Mouse (Mus musculus) retina, adult 2 months (tissue): ENCODE measurements around the gene Cpne5.

ENCODE experiments used
- DNase-seq: peaks from one replicate; pipeline ENCODE4 v3.0.0-alpha.2; 2012; ENCODE audit warnings: low read depth, low spot score

Gene Cpne5

DNA sequence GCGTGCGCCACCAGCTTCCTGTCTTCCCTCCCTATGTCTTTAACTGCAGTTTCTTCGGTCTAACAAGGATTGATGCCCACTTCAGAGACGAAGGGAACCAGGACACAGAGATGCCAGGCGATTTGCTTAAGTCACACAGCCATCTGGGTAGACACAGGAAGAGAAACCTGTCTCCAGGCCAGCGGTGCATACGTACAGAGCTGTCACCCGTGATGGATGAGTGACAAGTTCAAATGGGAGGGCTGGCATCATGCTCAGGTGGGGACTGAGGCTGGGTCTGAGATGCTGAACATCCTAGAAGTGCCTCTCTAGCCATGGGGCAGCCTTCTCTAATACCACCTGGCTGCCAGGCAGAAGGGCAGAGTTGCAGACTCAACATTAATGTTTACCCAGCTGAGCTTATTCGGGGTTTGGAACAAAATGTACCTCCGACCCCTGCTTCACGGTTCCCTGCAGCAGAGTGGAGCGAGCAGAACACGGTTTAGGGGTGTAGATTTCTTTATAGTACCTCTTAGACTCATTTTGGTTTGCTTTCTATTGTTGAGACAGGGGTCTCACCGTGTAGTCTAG, 67.5 kb downstream of the Cpne5 start:
- DNase-seq, result no peak

DNA sequence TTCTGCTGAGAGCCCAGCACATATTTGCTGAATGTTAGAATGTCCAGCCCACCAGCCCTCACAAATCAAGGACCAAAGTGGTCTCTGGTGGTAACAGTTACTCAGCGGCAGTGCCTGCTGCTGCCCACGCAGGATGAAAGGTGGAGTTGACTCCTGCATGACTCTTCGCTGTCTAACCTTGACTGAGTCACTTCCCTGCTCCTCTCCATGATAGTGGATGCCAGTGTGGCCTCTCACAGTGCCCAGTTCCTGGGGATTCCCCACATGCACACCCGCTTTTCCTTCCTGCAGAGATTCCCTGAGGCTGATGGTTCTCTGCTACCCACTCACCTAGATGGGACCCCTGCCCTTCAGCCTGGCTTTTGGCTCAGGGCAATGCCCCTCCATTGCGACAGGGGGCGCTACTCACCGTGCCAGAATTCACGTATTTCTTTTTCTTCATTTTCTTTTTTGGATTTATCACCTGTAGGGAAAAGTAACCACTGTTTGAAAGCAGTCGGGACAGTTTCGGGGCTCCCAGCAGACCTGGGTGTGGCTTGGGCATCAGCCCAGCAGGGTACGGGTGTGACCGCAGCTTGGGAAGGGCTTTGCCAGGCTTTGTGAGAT, 68.9 kb downstream of the Cpne5 start:
- no peak for DNase-seq

DNA sequence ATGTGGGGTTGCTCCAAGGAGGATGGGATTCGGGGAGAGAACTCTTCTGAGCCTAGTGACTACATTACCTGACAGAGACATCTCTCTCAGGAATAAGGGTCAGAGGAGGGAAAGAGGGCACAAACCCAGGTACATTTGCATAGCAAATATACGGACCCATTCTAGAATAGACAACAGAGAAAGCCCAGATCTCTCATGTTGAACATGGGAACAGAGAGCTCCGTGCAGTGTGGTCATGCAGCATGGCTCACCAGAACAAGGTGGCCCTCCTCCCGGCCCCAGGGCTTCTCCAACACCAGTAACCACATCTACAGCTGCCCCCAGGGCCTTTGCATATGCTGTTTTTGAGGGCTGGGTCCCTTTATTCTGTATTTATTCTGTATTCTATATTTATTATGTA, 69.5 kb downstream of the Cpne5 start:
- no peak for DNase-seq

DNA sequence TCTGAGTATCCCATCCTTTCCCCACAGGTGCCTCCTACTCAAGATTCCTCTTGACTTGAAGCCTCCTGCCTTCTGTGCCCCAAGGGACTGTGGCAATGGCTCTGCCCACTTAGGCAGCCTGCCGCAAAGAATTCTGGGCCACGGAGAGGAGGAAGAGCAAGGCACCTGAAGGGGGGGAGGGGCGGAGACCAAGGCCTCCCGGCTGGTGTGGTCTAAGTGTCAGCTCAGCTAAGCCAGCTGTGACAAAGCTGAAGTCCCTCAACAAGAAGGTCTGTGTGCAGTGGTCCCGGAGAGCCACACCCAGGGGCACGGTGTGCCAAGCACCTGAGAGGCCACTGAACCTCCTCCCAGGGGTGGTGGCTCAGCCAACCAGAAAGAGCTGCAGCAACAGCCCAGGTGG, 70.6 kb downstream of the Cpne5 start:
- DNase-seq, result no peak

DNA sequence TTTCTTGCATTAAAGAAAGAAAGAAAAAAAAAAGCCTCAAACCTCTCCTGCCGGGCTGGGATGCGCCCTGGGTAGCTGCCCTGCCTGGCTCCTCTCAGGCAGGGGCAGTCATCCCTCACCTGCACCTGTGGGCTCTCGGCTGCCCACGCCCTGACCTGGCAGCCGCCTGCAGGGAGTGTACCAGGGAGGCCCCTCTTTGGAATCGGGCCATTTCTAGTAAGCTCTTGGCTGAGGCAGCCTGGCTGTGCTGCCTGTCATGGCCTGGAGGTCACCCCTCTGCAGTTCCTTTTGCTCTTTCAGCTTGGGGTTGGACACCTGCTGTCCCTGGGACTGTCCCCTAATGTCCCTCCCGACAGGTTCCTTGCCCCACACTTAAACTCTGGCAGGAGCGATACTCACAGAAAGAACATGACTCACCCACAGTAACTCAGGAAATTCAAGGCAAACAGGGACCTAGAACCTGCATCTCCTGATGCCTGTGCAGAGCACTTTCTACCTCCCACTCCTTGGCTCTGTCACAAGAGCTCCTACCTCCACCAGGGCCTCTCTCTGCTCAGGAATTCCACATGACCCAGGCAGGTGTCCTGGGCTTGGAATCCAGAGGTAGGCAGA, 71.9 kb downstream of the Cpne5 start:
- no peak for DNase-seq

DNA sequence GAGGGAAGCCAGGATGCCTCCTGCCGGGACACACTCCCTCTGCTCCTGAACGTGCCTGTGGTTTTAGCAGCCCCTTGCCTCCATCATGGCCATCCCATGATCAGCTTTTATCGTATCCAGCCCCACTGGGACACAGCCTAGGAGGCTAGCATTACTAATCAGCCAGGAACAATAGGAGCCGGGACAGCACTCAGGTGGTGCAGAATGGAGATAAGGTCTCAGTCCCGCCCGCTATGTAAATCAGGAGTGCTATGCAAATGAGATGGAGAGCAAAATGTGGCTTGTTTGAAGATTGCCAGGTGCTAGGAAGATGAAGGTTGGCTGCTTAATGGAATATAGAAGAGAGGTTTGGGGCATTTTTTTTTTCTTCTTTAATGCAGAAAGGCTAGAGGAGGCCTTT, 72.5 kb downstream of the Cpne5 start:
- no peak for DNase-seq

DNA sequence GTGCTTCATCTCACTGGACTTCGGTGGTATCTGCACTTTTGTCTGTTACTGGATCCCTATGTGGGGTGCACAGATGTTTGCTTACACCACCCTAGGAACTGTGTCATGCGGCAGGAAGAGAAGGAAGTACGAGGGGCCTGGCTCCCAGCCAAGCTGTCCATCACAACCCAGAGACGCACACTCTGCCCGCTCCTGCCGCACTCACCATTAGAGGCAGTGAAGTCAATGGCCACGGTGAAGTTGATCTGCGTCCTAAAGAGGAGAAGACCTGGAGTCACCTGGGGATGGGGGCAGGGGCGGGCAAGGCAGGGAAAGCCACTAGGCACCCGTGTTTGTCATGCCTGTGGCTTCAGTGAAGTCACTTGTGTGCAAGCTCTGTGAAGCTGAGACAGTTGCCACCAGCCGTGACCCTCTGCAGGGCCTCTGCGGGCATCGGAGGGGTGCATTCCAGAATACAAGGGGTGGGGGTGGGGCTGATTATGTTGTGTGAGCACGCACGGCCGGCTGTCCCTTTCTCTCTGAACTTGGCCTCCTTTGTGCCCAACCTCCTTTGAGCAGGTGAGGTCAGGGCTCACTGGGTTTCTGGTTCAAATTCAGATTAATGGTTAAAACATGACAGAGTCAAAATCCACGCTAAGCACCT, 73.4 kb downstream of the Cpne5 start:
- no peak for DNase-seq

DNA sequence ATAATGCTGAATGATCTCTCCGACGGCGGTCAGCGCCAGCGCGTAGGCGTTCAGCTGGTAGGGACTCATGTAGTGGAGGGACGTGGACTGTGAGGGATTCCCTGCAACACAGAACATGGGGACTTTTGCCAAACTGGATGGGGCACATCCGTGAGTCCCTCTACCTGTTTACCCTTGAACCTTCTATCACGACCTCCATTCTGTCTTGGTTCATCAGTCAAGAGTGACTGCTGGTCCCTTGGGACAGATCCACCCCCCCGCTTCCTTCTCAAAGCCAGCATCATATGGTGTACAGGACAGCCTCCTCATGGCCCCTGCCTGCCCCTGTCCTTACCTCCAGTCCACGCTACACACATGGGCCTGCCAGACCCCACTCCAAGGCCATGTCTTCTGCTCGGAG, 75.6 kb downstream of the Cpne5 start:
- DNase-seq, result no peak

DNA sequence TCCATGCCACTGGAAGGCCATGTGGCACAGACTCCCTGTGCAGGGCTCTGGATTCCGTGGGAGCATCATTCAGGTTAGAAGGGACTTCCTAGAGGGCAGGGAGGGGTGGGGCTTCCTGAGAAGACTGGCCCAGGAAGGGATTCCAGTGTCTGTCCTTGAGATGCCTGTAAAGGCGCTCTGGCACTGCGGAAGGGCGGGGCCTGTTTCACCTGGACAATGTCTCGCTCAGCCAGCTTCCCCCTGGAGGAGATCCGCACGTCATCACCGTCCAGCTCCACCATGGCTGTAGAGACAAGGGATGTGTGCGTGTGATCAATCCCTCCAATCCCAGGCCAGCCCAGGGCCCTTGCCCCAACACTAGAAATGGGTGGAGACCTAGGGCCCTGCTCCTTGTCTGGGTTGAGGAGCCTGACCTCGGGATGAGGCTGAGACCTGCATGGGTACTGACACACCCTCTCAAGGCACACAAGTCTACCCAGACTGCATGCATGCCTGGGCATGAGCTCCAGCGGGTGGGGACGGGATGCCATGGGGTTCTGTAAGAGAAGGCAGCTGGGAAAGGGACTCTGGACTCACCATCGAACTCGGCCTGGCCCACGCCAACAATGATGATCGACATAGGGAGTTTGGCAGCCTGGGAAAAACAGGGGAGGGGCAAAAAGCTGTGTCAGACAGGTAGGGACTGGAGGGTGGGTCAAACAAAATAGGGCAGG, 78.1 kb downstream of the Cpne5 start:
- DNase-seq, result no peak

DNA sequence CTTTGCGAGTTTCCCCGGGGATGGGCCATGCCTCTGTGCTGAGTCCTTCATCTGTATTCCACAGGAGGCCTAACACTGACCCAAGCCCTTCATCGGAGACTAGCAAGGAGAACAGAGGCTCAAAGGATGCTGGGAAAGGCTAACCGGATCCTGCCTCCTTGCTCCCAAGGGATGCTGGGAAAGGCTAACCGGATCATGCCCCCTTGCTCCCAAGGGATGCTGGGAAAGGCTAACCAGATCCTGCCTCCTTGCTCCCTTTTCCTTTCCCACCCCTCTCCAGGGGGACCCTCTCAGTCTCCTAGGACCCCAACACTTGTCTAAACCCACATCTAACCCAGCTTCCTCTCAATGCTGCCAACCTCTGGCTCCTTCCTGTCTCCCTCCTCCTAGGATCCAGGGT, 78.6 kb downstream of the Cpne5 start:
- no peak for DNase-seq

DNA sequence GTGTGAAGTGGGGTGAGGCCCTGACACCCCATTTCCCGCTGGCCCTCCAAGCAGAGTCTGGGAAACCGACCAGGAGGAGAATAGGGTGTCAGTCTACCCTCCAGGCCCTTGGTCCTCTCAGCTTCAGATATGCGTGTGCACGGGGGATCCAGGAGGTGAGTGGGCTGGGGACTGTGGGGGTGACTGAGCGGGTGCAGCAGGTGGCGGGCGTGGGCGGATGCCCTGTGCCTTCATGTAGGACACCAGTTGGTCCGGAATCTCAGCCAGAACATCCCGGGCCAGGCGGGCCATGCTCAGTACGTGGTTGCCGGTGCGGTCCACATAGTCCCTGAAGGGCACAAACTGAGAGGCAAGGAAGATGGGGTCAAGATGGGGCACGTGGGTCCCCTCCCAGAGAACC, 79.1 kb downstream of the Cpne5 start:
- DNase-seq, result no peak

DNA sequence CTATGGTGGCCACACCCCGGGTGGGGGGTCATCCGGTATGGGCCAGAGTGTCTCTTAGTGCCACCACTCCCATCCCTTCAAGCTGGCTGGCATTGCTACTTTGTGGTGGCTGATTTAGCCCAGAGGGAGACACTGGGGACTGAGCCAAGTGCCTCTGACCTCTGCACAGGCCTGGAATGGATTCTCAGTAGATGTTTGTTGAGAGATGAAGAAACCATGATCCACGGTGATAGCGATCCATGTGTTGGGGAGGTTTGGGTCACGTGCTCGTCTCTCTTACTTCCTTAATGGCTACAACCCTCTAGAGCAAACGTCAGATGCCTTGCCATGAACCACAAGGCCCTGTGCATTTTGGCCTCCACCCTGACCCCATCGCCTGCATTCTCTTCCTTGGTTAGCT, 81.1 kb downstream of the Cpne5 start:
- no peak for DNase-seq

DNA sequence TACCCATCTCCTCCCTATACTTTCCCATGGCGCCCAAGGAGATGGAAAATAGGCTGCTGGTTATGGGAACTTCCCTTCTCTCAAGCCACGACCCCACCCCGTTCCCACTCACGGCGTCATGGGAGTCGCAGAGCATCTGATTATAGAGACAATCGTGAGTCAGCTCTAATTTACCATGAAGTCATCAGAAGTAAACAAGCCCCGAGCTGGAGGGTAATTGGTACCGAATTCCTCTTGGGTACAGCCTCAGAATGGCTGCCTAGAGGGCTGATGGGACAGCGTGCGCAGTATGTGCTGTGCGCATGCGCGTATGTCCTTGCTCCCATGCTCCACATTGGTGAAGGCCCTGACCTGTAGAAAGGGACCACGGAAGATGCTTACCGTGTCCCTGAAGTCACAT, 81.6 kb downstream of the Cpne5 start:
- no peak for DNase-seq

DNA sequence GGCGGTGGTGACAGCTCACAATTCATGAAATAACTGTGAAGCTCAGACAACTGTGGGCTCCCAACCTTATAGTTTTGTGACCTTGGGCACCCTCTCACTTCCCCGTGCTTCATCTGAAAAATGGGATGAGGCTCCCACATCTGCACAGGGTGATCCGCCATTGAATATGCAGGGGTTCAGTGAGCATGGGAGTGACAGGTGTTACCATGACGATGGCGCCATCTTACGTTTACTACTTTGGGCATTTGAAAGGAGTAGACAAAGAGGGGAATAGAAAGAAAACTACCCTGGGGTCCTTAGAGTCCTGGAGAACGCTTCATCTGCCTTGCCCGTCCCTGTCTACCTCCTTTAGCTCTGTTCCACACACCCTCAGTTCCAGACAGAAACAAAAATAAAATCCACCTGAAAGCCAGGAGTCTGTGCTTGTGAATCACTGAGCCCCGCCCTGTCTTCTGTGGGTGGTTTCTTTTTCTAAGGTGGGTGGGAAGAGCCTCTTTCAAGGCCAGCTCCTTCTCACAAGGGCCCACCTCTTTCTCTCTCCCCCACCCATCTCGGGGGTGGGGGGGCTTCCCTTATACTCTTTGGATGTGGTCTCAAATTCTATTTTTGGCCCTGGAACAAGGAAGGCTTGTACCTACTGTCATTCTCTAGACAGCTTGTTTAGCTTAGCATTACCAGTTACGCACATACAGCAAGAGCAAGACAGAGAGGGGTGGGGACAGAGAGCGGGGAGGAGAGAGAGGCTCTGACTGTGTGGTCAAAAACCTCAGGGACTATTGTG, 82.4 kb downstream of the Cpne5 start:
- DNase-seq, result no peak

DNA sequence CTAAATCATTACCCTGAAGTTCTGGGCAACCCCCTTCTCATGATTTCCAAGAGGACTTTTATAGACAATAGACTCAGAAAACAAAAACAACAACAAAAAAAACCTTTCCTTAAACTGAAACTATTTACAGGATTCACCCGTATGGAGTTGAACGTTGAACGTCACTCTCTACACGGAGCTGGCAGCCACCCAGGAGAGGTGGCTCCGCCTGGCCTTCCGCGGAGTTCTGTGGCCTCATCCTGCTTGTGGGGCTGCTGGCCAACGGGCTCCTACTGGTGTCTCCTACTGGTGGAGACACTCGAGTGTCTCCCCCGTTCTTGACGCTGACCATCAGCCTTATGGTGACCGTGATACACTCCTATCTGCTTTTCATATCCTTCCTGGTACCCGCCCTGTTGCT, 83.7 kb downstream of the Cpne5 start:
- no peak for DNase-seq

DNA sequence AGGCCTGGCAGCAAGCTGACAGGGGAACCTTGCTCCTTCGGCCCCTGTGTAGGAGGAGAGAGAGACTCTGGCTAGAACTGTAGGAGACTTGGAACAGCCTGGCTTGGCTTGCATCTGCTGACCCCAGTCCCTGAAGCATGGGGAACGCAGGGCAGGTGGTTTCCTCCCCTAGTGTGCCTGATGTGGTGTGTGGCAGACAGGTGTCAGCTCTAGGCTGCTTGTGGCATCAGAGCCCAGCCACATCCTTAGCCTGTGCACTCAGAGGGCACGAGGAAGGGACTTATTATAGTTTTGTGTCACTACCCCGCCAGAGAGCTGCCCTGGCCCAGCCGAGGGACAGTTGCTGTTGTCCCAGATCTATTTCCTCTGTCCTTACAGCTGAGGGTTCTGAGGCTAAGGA, 85.4 kb downstream of the Cpne5 start:
- DNase-seq, result no peak

DNA sequence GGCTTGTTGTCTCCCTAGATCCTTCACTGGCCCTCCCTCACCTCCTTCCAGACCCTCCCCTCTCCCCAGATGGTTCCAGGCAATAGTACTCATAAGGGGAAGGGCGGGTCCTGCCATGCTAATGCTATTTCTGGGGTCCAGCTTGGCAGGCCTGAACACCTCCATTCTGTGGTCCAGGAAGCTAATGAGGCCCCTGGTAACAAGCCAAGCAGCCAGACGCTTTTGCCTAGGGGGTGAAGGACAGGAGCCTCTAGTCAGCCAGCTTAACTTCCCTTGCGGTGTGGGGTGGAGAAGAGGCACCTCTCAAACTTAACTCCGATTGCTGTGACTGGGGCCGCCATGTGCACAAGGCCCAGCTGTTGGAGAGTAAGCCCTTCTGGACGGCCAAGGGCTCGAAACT, 88.2 kb downstream of the Cpne5 start:
- DNase-seq, result no peak

DNA sequence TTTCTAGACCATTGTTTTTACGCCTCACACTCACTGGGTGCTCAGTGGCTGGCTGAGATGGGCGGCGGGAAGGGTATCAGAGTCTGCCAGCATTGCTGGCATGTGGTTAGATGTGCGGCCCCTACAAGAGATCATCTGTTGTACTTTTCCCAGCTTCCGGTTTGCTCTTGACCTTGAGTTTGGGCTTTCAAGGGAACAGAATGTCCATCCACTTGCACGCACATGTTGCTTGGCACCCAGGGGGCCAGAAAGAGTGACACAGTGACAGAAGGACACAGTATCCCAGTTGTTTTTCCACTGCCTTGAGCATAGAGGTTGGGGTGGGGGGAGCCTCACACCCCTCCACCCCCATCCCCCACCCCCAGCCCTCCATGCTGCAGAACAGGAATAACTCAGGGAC, 90.2 kb downstream of the Cpne5 start:
- DNase-seq, result no peak

DNA sequence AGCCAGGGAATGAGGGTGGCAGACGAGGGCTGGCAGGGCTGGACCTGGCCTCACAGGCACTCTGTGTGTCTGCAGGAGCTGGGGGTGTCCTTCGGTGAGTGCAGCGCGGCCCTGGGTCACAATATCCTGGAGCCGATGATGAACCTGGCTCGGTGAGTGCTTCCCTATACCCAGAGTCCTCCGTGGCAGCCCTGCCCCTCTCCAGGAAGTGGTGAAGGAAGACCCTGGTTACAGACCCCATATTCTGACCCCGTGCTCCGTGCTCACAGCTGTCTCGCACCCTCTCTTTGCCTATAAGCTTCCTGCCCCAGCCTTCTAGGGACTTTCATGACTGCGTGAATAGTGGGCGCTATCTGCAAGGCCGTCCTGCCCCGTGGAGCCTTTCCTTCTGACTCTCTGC, 90.7 kb downstream of the Cpne5 start:
- DNase-seq, result no peak

DNA sequence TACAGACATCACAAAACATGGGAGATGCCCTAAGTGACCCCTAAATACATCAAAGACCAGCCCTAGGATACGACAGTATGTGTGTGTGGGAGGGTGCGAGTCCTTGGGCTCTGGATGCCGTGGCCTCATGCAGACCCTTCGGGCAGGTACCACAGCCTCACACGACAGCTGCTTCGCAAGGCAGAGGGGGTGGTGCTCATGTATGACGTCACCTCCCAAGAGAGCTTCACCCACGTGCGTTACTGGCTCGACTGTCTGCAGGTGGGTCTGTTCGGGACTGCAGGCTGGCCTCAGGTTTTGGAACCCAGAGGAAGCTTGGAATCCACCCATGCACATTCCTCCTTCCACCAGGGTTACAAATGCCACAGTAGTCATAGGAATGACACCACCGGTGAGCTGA, 92.9 kb downstream of the Cpne5 start:
- DNase-seq, result no peak

DNA sequence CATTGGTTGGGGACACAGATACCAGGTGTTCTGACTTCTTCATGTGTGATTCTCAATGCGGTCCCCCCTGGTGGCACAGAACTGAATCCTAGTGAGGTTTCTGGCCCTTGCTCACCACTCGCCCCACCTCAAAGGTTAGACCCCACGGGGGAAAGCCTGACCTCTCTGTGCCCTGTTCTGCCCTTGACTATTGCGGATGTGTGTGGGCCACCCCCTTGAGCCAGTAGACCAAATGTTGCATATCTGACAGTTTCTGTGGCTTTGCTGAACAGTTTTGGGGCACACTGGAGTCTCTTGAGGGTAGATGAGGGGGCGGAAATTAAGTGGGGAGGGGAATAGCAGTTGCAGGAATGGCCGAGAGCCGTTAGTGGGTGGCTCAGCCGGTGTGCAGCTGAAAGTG, 94.7 kb downstream of the Cpne5 start:
- DNase-seq, result no peak

DNA sequence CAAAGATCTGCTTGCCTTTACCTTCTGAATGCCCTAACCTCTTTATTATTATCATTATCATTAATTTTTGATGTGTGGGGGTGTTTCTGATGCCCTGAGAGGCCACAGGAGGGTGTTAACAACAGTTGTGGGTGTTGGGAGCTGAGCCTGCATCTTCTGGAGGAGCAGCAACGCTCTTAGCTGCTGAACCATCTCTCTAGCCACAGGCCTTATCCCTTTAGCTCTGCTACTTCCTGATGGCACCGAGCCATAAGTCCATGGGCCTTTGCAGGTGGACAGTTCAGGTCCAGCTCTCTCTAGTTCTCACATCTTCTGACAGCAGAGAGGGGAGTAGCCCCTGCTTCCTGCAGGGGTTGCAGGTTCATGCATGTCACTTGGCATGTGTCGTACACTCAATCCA, 96.4 kb downstream of the Cpne5 start:
- DNase-seq, result no peak
